Mouse (Mus musculus): ENCODE results near the gene Pdia4. TPM values are rescaled to one million over a fixed set of nuclear protein-coding genes. Genes with fewer than 3 reads are reported as not detected.

The Pdia4 gene
- polyA plus RNA-seq, 1 experiment from 2014 or later, result 209 TPM

- Histone ChIP-seq H3K27me3 (ENCODE audit: insufficient read depth, low read length) (no peaks in the 10 kb centered on the region), H3K36me3 (ENCODE audit: insufficient read depth, low read length) (peaks cover 45% of the 10 kb centered on the region), H3K9ac (ENCODE audit: low read depth, low read length) (no peak overlapping the region), H3K4me1 (replicated peaks; ENCODE audit: insufficient read depth, low read length) (peaks cover 5% of the 10 kb centered on the region), H3K9me3 (replicated peaks; ENCODE audit: low read length) (no peaks in the 10 kb centered on the region), H3K4me3 (replicated peaks; ENCODE audit: low read depth, low read length) (no peak overlapping the region), H3K27ac (no peak overlapping the region), H3K4me2 (ENCODE audit: low read length) (no peak overlapping the region)
- no peak for TF ChIP-seq CTCF (IDR thresholded peaks at IDR 0.05; ENCODE audit: low read depth)
- ATAC-seq (replicated peaks; ENCODE audit: low FRiP score, low read depth) (no peak), DNase-seq (ENCODE audit: low spot score) (no peak)
- 88% methylated on average over 2 of the region's 2 CpGs for WGBS
Observed at GRCm38 (mm10) chr6:47807419-47807818, 5.8 kb downstream of the Pdia4 start.

GRCm38 (mm10) chr6:47805520-47805919, 7.7 kb downstream of the Pdia4 start:
- Histone ChIP-seq H3K4me2 (ENCODE audit: low read length) (no peak overlapping the region), H3K9me3 (replicated peaks; ENCODE audit: low read length) (no peaks in the 10 kb centered on the region), H3K27me3 (ENCODE audit: insufficient read depth, low read length) (no peaks in the 10 kb centered on the region), H3K27ac (no peak overlapping the region), H3K9ac (ENCODE audit: low read depth, low read length) (no peak overlapping the region), H3K4me3 (replicated peaks; ENCODE audit: low read depth, low read length) (no peak overlapping the region), H3K36me3 (ENCODE audit: insufficient read depth, low read length) (peaks cover 62% of the 10 kb centered on the region), H3K4me1 (replicated peaks; ENCODE audit: insufficient read depth, low read length) (no peaks in the 10 kb centered on the region)
- TF ChIP-seq CTCF (IDR thresholded peaks at IDR 0.05; ENCODE audit: low read depth), result no peak
- ATAC-seq (replicated peaks; ENCODE audit: low FRiP score, low read depth) (no peak), DNase-seq (ENCODE audit: low spot score) (no peak)
- 58% methylated on average over 2 of the region's 2 CpGs for WGBS

GRCm38 (mm10) chr6:47799079-47799478, 14.2 kb downstream of the Pdia4 start:
- Histone ChIP-seq H3K4me3 (replicated peaks; ENCODE audit: low read depth, low read length) (no peak overlapping the region), H3K27me3 (ENCODE audit: insufficient read depth, low read length) (no peaks in the 10 kb centered on the region), H3K9me3 (replicated peaks; ENCODE audit: low read length) (no peaks in the 10 kb centered on the region), H3K36me3 (ENCODE audit: insufficient read depth, low read length) (peaks cover 79% of the 10 kb centered on the region), H3K4me1 (replicated peaks; ENCODE audit: insufficient read depth, low read length) (no peaks in the 10 kb centered on the region), H3K27ac (no peak overlapping the region), H3K9ac (ENCODE audit: low read depth, low read length) (no peak overlapping the region), H3K4me2 (ENCODE audit: low read length) (no peak overlapping the region)
- 45% methylated on average over 6 of the region's 6 CpGs for WGBS
- peak; percentile 88 for TF ChIP-seq CTCF (IDR thresholded peaks at IDR 0.05; ENCODE audit: low read depth)
- ATAC-seq (replicated peaks; ENCODE audit: low FRiP score, low read depth) (peak; percentile 67), DNase-seq (ENCODE audit: low spot score) (peak; percentile 94)

- H3K9me3 ChIP-seq (replicated peaks; ENCODE audit: low read length), result no peaks in the 10 kb centered on the region
- H3K36me3 ChIP-seq (ENCODE audit: insufficient read depth, low read length), result peaks cover 36% of the 10 kb centered on the region
- H3K27me3 ChIP-seq (ENCODE audit: insufficient read depth, low read length), result no peaks in the 10 kb centered on the region
- DNase-seq (ENCODE audit: low spot score) (peak; percentile 61), ATAC-seq (replicated peaks; ENCODE audit: low FRiP score, low read depth) (no peak)
- no peak overlapping the region for H3K4me3 ChIP-seq (replicated peaks; ENCODE audit: low read depth, low read length)
- 67% methylated on average over 10 of the region's 10 CpGs for WGBS
- H3K4me2 ChIP-seq (ENCODE audit: low read length), result no peak overlapping the region
- no peak overlapping the region for H3K27ac ChIP-seq
- H3K9ac ChIP-seq (ENCODE audit: low read depth, low read length), result no peak overlapping the region
- peak; percentile 65 for TF ChIP-seq CTCF (IDR thresholded peaks at IDR 0.05; ENCODE audit: low read depth)
- H3K4me1 ChIP-seq (replicated peaks; ENCODE audit: insufficient read depth, low read length), result no peaks in the 10 kb centered on the region
Observed at GRCm38 (mm10) chr6:47794106-47794830, 19.0 kb downstream of the Pdia4 start.

DNA sequence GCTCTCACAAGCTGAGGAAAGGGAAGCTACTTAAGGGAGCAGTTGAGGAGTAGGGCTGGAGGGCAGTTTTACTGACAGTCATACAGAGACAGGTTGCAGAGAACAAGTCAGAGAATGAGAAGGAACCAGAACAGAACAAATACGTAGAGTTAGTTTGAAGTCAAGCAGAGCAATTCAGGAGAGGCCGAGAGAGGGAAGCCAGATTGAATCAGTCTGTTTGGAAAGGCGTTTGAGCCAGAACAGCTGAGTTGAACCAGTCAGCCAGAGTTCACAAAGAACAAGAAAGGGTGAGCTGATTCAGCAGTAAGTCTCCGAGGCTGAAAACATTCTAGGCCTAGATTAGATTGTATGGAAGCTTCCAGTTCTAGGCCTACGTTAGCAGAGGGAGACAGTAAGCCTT, 19.9 kb downstream of the Pdia4 start:
- TF ChIP-seq CTCF (IDR thresholded peaks at IDR 0.05; ENCODE audit: low read depth), result no peak
- H3K9ac ChIP-seq (ENCODE audit: low read depth, low read length), result no peak overlapping the region
- H3K9me3 ChIP-seq (replicated peaks; ENCODE audit: low read length), result no peaks in the 10 kb centered on the region
- H3K4me2 ChIP-seq (ENCODE audit: low read length), result no peak overlapping the region
- ATAC-seq (replicated peaks; ENCODE audit: low FRiP score, low read depth) (no peak), DNase-seq (ENCODE audit: low spot score) (no peak)
- H3K27me3 ChIP-seq (ENCODE audit: insufficient read depth, low read length), result no peaks in the 10 kb centered on the region
- H3K27ac ChIP-seq, result 0 out of 2 replicates have a peak overlapping the region, but pooled peaks have one; percentile 4
- peaks cover 32% of the 10 kb centered on the region for H3K36me3 ChIP-seq (ENCODE audit: insufficient read depth, low read length)
- H3K4me3 ChIP-seq (replicated peaks; ENCODE audit: low read depth, low read length), result no peak overlapping the region
- WGBS, result 55% methylated on average over 5 of the region's 5 CpGs
- no peaks in the 10 kb centered on the region for H3K4me1 ChIP-seq (replicated peaks; ENCODE audit: insufficient read depth, low read length)

DNA sequence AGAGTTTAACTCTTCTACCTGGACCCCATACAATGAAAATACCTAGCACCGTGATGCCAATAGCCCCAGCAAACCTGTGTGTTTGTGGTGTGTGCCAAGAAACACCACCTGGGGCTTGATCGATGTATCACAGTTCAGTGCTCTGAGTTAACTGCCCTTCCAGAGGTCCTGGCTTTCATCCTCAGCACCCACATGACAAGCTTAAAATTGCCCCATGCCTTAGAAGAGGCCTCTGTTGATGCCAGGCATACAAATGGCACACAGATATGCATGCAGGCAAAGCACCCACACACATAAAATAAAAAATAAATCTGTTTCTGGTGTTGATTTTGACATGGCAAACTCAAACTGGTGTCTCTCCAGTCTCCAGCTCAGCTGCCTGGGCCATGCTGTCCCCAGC, 20.7 kb downstream of the Pdia4 start:
- ATAC-seq (replicated peaks; ENCODE audit: low FRiP score, low read depth), result no peak
- no peak overlapping the region for H3K4me3 ChIP-seq (replicated peaks; ENCODE audit: low read depth, low read length)
- 78% methylated on average over 2 of the region's 2 CpGs for WGBS
- no peak overlapping the region for H3K9ac ChIP-seq (ENCODE audit: low read depth, low read length)
- no peak overlapping the region for H3K4me2 ChIP-seq (ENCODE audit: low read length)
- no peak overlapping the region for H3K27ac ChIP-seq
- no peaks in the 10 kb centered on the region for H3K4me1 ChIP-seq (replicated peaks; ENCODE audit: insufficient read depth, low read length)
- TF ChIP-seq CTCF (IDR thresholded peaks at IDR 0.05; ENCODE audit: low read depth), result no peak
- H3K27me3 ChIP-seq (ENCODE audit: insufficient read depth, low read length), result no peaks in the 10 kb centered on the region
- peaks cover 26% of the 10 kb centered on the region for H3K36me3 ChIP-seq (ENCODE audit: insufficient read depth, low read length)
- no peaks in the 10 kb centered on the region for H3K9me3 ChIP-seq (replicated peaks; ENCODE audit: low read length)
- DNase-seq (ENCODE audit: low spot score), result no peak
